Mouse (Mus musculus) CH12.LX (cell line): Measurements from ENCODE around the gene Cd207.

Source experiments
- ETS1 ChIP-seq: conservative IDR thresholded peaks from 2 replicates; pipeline ENCODE4 v1.6.1; 2012; ENCODE audit warnings: low read depth, mild to moderate bottlenecking, inconsistent platforms, low read length, improper control_type of control experiment, moderate library complexity
- POLR2AphosphoS2 ChIP-seq: IDR thresholded peaks from 2 replicates; pipeline ENCODE4 v1.6.1; 2011; ENCODE audit warnings: low read depth, low read length, improper control_type of control experiment
- SMC3 ChIP-seq: IDR thresholded peaks from 2 replicates; pipeline ENCODE4 v1.6.1; 2011; ENCODE audit warnings: low read depth, low read length, improper control_type of control experiment

DNA sequence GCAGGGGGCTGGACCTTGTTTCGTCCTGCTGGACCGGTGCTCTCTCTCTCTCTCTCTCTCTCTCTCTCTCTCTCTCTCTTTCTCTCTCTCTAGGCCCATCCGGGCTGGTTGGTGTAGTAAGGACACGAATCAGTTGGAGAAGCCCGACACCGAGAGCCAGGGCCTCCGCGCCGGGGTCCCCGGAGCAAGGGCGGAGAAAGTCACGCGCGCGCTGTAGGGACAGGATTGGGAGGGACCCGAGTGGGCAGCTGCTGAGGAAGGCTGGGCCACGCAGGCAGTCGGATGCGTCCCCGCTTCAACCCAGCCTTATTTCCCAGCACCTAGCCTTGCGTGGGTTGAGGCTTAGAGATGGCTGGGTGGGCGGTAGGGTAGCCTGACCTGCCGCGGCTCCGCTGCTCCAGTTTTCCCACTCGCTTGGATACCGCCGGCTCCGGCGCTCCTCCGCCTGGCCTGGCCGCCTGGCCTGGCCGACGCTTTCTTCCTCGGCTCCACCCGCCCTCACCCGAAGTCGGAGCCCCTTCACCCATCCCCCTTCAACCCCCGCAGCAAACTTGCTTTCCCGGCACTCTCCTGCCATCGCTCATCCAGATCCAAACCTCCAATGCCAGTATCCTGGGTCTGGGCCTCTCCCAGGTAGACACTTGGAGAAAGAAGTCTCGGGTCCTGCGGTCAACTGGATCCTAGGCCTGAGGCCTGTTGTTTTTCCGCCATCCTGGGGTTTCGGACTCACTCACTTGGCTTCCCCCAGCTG lies 34.2 kb upstream of the Cd207 start:
- TF ChIP-seq POLR2AphosphoS2: no peak
- no peak for TF ChIP-seq SMC3
- TF ChIP-seq ETS1: no peak
